Mouse (Mus musculus): ENCODE results near the gene Braf.

Braf gene

DNA sequence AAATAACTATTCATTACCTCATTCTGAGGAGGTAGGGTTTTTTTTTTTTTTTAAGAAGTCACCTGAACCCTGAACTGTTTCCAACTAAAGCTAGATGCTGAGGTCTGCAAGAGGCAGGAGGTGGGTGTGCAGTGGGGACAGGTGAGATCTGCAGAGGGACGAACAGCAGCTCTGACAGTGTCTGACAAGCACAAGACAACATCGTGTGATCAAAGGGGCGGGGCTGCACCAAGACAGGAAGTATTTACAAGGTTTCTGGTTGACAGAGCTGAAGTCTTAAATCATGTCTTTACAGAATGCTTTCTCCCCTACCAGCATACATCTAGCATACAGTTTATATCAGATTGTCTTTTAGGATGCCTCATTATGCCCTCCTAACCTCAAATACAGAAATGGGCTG is 118.4 kb downstream of the Braf start:
- DNase-seq (ENCODE audit: low spot score): no peak

DNA sequence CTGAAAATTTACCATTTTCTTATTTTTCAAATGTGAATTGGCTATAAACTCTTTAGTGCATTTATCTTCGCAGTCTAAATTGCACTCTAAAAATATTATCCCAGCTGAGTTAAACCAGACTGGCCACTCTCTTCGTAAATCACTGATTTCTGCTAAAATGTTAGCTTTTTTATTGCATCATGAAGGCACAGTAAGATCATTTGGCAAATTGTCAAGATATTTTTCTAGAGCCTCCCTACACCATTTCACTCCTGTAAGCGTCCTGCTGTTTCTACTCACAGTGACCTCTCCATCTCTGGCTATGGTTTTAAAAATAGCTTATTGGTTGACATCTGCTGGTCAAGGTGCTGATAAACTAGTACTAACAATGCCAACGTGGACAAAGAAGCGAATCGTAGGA is 119.2 kb downstream of the Braf start:
- no peak for DNase-seq (ENCODE audit: low spot score)

DNA sequence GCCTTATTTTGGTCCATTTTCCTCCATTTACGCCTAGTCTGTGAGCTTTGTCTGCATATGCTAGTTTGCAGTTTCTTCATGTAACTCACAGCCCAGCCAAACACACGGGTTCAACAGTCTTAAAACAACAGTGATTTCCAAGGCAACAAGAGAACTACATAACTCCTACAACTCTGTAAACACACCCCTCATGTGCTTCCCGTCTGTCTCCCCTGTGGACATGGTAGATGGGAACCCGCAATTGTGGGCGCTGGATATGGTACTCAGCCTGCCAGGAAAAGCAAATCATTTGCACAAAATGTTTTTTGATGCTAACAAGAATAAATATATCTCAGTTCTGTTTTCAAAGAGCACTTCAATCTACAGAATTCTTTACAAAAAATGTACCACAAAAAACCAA is 120.7 kb downstream of the Braf start:
- DNase-seq (ENCODE audit: low spot score): no peak

DNA sequence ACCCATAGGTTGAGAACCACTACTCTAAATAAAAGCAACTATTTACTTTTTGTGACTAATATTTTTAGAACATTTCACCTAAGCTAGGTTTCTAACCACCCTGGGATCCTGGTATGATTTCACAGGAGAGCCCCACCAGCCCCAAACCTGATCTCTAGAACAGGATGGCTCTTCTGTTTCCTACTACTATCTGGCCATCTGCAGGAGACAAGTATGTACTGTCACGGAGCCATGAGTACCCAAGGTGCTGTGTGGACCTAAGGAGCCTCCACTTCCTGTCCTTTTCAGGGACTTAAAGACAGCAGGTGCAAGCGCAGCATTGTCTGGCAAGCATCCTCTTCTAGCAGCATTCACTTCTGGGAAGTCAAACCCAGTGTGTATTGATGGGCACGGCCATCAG is 123.4 kb downstream of the Braf start:
- DNase-seq (ENCODE audit: low spot score): no peak

DNA sequence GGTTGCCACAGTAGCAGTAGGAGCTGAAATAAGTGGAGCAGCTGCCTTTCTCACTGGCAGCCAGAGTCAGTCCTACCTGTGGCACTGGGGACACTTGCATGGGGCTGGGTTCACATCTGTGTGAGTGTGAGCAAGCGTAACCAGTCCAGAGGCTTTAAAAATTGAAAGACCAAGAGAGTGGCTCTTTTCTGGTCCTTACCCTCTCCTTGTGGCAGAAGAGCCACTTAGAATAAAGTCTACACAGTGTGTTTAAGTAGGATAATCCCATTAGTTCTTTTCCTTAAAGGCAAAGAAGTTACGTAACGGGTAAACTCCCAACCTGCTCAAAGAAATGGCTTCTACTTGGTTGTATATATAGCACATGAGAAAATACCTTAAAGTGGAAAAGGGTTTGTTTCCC is 124.4 kb downstream of the Braf start:
- DNase-seq (ENCODE audit: low spot score): no peak

DNA sequence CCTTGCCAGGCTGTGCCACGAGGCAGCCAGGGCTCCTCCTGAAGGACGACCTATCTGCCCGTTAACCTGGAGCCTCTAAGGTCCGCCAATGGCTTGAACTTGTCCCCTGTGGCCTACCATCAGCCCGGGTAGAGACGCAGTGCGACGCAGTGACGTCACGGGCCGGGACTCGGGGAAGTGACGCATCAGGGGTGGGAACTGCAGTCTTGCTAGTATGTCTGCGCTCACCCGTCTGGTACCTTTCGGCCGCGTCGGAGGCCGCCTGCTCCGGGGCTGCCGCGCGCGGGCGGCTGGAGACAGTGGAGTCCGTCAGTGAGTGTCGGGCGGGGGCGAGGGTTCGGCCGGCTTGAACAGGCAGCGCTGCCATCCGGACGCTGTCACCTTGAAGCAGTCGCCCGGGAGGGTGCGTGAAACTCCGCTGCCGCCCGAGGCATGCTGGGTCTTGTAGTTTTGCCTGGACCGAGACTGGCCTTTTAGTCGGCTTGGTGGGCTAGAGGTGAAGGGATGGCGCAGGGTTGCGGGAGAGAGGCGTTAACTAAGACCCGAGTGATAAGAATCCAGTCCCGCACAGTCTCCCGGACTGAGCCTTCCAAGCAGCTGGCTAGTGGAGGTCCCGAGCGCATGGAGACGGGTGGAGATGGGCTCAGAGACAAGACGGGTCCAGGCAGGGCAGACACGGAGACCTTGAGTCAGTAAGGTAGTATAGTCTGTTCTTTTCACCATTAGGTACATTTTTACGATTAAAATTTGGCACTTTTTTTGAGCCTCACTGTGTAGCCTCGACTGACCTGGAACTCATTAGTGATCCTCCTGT is 132.7 kb downstream of the Braf start, which contains the start of gene Ndufb2:
TSS of gene Ndufb2 (plus strand) at position 174 of the 814 bp plus-strand sequence.
- peak; percentile 90 for DNase-seq (ENCODE audit: low spot score)

DNA sequence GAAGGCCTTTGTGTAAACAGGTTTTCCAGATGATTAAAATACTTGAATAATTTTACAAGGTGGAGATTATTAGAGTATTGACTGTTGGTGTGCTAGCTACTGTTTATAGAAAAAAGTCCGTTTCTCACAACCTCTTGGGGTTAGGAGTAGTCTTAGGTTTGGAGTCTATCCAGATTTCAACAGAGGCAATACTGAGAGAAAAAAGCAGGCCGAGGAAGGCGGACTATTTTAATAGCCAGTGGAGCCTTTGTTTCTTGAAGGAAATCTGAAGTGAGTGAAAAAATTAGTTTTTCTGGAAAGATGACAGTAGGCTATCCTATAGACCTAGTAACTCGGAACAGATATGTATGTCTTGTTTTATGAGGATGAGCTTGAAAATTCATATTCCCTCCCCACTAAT is 133.8 kb downstream of the Braf start:
- no peak for DNase-seq (ENCODE audit: low spot score)

DNA sequence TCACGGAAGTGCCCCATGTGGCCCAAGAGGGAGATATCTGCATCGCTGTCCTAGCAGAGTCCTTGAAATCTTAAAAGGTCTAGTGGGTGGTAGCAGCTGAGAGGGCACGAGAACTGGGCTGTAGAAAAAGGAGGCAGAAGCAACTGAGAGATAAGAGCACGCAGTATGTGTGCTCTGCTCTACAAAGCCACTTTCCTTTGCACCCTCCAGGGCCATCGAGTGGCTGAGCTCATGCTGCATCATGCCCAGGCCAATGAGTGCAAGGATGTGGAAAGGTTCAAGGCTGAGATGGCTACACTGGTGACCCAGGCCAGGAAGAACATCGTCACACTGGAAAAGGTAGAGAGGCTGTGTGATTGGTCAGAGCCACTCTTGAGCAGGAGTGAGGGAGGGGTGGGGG is 139.7 kb downstream of the Braf start, which contains the start of gene Gm42420:
TSS of gene Gm42420 (plus strand) at position 237 of the 400 bp plus-strand sequence.
- DNase-seq (ENCODE audit: low spot score): no peak

DNA sequence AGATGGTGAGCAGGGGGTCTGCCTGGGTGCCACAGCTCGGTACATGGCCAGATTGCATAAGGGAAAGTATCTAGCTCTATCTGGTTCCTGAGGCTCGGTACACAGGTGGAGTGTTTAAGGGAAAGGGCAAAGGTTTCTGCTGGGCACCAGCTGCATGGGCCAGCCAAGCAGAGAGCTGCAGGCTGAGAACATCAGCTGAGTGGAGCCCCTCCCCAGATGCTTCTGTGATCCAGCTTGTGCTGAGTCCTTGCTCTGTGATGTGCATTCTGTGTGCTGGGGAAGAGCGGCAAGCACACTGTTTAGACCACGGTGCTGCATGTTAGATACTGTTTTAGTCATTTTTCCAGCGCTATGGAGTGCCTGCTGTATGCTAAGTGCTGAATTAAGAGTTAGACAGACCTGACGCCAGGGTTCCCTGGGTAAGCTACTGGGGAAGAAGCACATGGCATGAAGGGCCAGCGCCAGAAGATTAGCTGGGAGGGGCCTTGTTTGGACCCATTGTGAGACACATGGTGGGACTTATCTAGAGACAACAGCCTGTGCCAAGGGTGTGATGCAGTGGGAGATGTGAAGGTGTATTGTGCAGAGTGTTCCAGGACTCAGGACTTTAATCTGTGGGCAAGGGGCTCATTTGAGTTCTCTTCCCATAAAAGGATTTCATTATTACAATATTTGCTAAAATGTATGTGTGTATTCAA is 144.0 kb downstream of the Braf start:
- DNase-seq (ENCODE audit: low spot score): no peak

DNA sequence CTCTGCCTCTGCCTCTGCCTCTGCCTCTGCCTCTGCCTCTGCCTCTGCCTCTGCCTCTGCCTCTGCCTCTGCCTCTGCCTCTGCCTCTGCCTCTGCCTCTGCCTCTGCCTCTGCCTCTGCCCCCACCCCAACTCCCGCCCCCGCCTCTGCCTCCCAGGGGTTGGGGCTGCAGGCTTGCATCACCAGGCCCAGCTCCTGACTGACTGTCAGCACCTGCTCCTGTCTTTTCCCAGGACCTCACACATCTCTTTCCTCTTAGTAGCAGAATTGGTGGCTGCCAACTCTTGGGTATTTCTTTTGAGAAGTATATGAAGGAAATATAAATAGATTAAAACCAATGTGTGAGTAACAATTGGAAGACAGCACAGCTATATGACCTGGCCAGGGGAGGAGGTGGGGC is 144.7 kb downstream of the Braf start:
- DNase-seq (ENCODE audit: low spot score): no peak

DNA sequence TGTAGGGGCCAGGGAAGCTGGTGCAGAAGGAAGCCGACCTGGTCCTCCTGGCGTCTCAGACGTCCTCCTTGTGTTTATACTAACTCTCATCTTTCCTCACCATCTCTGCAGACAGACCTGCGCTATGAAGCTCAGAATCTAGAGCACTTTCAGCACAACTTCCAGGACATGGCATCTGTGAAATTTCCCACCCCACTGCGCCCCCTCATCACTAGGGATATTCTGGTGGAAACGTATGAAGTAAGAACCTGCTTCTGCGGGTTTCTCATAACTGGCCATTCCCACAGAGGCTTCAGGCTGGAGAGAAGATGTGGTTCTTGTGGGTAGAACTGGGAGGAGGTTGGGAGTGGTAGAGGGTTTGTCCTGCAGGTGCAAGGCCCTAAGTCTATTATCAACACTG is 145.7 kb downstream of the Braf start:
- no peak for DNase-seq (ENCODE audit: low spot score)

DNA sequence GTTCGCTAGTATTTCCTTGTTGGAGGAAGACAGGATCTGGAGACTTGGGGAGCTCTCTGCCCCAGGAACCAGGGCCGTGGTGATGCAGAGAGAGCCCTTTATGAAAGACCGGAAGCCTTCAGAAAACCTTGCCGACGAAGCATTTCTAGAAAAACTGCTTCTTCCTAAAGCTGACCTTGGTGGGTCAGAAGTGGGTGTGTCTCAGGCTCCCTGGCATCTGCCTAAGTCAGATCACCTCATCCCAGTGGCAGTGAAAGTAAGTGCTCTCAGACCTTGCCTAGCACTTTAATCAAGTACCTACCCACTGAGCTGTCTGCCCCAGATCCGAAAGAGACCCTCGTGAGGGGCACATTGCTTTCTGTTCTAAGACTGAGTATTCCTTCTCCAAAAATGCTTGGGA is 150.3 kb downstream of the Braf start:
- no peak for DNase-seq (ENCODE audit: low spot score)

DNA sequence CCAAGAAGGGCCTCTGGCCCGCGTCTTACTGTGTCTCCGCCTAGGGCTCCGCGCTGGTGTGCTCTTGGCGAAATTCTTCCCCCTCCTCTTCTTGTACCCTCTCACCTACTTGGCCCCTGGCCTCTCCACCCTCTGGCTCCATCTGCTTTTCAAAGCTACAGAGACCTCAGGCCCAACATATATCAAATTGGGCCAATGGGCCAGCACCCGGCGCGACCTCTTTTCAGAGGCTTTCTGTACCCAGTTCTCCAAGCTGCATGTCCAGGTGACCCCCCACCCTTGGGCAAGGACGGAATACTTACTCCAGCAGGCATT is 150.8 kb downstream of the Braf start:
- DNase-seq (ENCODE audit: low spot score): no peak

DNA sequence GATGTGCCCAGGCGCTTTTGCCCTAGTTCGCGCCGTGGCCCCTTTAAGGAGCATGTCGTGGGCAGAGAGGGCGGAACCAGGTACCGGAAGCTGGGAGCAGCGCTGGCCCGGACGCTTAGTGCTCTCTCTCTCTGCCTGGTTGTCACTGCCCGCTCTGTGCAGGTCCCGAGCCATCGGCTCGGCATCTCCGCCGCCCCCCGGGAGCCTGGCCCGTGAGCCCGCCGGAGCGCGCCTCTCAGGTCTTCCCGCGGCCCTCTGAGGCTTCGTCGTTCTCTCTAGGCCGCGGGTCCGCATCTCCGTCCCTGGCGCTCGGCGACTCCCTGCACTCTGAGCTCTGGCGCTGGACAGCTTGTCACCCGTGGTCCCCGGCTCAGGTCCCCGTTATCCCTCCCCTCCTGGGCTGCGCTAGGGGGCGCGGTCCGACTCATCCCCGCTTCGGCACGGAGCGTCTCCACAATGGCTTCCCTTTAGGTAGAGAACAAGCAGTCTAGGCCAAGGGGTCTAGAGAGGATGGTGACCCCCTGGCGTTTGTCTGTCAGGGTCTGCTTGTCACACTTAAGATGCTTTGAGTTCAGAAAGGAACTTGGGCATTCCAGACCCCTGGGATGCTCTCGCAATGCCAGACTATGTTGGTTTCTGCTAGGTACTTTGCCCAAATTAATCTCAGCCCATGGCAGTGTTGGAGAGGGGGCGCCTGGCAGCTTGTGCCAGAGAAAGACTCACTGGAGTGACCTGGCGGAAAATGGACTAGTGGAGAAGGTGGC is 151.3 kb downstream of the Braf start, which contains the start of gene Adck2:
TSS of gene Adck2 (plus strand) at position 83 of the 764 bp plus-strand sequence.
- peak; percentile 64 for DNase-seq (ENCODE audit: low spot score)

DNA sequence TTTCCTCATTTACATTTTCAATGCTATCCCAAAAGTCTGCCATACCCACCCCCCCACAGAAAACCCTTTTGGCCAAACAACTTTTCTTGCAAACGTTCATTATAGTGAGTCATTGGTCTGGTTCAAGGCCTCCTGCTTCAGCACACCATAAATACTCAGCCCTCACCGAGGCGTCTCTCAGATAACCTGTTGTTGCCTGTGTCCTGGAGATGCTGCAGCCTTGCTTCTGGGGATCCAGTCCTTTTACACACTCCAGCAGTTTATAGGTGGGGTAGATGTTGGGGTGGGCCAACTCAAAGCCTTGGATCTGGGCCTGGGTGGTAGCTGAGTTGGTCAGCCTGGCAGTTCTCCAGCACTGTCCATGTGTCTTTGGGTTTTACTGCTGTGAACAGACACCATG is 154.8 kb downstream of the Braf start:
- no peak for DNase-seq (ENCODE audit: low spot score)

DNA sequence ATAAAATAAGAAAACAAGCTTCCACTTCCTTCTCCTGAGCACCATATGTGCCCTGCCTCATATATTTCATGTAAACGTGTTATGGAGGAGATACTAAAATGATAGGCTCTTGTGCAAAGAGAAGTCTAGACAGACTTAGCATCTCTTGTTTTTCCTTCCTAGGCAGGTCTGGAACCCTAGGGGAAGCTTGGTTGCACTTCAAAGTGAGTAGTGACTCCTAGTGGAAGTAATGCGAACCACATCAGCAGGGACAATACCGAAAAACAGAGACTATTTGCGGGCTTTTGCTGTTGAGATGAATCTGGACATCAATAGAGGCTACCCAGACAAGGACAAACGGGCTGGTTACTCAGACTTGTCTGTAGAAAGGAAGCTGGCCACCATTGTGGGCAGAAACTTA is 157.7 kb downstream of the Braf start:
- DNase-seq (ENCODE audit: low spot score): no peak

DNA sequence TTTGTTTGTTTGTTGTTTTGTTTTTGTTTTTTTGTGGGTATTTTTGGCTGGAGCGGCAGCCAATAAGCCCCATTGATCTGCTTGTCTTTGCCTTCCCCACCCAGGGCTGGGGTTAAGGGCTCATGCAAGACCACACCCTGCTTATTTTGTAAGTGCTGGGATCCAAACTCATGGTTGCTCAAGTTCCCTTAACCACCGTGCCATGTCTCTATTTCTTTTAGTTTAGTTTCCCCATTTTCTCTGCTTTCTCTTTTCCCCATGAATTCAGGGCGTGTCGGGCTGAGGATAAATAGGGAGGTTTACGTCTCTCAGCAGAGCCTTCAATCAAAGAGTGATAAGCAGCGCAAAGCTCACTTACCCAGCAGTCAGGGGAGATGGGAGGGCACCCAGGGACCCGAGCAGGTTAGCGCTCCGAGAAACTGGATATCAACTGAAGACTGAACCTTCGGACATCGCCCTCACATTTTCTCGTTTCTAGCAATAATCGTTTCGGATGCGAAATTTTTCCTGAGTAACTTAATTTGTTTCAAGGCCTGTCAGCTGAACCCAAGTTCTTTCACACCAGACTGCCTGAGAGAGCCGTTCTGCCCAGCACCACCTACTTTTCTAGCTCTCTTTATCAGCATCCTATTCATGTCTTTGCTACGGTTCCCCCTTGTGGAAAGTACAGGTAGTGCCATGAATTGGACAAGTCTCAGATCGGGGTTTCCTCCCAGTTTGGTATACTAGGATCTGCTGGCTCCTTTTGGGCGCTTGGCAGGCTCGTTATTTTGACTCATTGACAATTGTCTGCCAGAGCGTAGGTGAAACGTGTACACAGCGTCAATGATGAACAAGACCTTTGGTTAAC is 162.9 kb downstream of the Braf start:
- DNase-seq (ENCODE audit: low spot score): peak; percentile 64

DNA sequence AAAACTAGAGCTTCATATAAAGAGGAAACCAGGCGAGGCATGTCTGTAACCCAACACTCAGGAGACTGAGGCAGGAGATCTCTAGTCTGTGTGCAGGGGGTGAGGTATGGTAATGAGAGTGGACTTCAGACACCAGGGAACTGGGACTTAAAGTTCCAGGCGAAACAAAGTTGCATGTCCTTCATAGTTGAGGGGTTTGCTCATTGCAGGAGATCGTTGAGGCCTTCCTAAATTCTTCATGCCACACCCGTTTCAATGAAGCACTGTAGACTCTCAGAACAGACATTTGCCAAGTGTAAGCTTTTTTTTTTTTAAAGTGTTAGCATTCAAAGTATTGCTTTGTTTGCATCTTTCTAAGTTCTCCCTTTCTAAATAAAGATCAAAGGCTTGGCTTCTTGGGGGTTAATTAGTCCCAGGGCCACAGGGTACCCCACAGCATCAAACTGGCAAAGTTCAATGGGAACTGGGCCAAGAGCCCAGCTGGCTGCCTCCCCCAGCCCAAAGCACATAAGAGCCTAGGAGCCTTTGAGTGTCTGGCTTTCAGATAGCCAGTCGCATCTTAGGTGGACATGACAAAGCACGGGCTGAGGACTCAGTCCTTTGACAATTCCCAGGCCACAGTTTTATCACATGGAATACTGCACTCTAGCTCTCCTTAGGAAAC is 165.9 kb downstream of the Braf start:
- no peak for DNase-seq (ENCODE audit: low spot score)

DNA sequence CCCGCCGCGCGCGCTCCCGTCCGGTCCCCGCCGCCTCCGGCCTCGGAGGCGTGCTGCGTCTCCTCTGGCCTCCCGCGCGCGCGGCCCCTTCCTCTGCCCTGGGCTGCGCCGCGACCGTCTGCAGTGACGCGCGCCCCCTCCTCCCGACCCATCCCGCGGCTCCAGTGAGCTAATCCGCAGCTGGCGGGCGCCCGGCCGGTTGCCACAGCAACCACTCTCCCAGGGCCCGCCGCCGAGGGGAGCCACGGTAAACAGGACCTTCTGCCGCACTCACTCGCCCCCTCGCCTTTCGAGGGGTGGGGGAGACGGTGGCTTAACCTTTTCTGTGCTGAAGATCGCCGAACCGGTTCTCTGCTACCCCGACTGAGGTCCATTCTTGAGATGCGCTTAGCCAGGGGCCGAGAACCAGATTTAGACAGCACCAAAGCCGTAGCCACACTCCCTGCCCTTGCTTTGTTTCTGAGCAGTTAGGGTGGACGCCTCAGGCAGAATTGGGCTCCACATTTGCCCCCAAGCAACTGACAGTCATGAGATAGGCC is 167.5 kb downstream of the Braf start, which contains the start of gene Dennd2a:
TSS of gene Dennd2a (minus strand) at position 145 of the 539 bp plus-strand sequence.
- DNase-seq (ENCODE audit: low spot score): peak; percentile 57

DNA sequence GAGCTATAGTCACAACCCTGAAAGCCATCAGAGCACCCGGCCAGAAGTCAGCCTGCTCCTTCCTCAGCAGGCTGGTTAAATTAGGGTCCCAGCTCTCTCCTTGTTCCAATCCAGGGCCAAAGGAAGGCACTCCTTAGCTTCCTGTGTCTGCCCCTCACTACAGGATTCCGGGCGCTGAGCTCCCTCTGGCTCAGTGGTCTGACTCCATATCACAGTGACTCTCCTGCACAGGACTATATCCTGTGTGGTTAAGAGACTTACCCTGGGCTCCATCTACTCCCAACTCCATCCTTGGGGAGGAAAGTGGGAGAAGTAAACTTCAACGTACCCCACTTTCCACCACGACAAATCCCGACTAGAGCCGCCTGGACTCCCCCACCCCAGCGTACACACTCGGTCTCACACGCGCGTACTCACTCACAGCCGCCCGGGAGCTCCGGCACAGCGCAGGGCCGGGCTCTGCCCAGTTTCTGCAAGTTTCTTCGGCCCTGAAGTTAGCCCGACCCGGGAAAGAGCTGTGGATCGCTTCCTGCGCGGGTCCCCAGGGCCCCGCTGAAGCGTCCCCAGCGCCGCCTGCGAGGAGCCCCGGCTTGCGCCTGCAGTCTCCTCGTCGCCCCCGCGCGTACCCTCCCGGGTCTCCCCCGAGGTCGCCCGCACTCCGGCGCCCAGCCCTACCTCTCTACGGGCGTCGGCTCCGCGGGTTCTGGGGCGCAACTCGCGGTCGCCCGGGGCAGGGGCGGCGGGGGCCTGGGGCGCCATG is 168.2 kb downstream of the Braf start:
- DNase-seq (ENCODE audit: low spot score): peak; percentile 33

Data from urinary bladder, postnatal 25 days (tissue).